Mouse (Mus musculus): Measurements from ENCODE around the gene Pole2. TPM values are rescaled to one million over a fixed set of nuclear protein-coding genes. Genes with fewer than 3 reads are reported as not detected.

Gene Pole2
- polyA plus RNA-seq, 1 experiment from 2014 or later, result 26.2 TPM

DNA sequence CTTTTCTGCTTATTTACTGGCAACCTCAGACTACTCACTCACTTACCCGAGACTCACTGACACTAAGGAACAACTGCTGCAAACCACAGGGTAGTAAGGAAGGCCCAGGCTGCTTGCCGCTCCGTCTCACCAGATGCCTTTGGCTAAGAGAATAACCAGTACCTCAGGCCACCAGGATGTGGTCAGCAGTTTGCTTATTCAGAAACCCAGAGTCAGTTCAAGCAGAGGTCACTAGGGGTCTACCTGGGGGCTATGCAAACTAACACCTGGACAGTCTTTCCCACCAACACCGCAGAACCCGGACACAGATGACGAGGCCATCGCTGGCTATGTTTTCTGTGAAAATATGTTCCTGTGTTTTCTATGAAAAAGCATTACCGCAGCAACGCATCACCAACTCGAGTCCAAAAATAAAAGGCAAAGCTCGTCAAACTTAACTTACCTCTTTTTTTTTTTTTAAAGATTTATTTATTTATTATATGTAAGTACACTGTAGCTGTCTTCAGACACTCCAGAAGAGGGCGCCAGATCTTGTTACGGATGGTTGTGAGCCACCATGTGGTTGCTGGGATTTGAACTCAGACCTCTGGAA is 14.7 kb downstream of the Pole2 start:
- Histone ChIP-seq H3K4me1 (ENCODE audit: insufficient read depth, low read length) (no peaks in the 10 kb centered on the region), H3K27me3 (ENCODE audit: insufficient read depth, low read length) (no peaks in the 10 kb centered on the region), H3K9ac (replicated peaks; ENCODE audit: low read length) (no peak overlapping the region), H3K4me3 (ENCODE audit: low read length) (no peak overlapping the region), H3K4me2 (replicated peaks; ENCODE audit: low read depth, low read length) (no peak overlapping the region), H3K9me3 (ENCODE audit: low read length) (no peaks in the 10 kb centered on the region), H3K36me3 (ENCODE audit: insufficient read depth, low read length) (peaks cover 56% of the 10 kb centered on the region), H3K27ac (ENCODE audit: low read length) (no peak overlapping the region)
- ATAC-seq (ENCODE audit: low FRiP score, low TSS enrichment), result no peak
- 93% methylated on average over 13 of the region's 13 CpGs for WGBS

- H3K4me1 ChIP-seq (ENCODE audit: insufficient read depth, low read length), result no peaks in the 10 kb centered on the region
- WGBS, result 72% methylated on average over 5 of the region's 5 CpGs
- H3K36me3 ChIP-seq (ENCODE audit: insufficient read depth, low read length), result peaks cover 52% of the 10 kb centered on the region
- ATAC-seq (ENCODE audit: low FRiP score, low TSS enrichment), result no peak
- H3K27me3 ChIP-seq (ENCODE audit: insufficient read depth, low read length), result no peaks in the 10 kb centered on the region
- no peak overlapping the region for H3K4me2 ChIP-seq (replicated peaks; ENCODE audit: low read depth, low read length)
- no peak overlapping the region for H3K9ac ChIP-seq (replicated peaks; ENCODE audit: low read length)
- H3K27ac ChIP-seq (ENCODE audit: low read length), result no peak overlapping the region
- H3K4me3 ChIP-seq (ENCODE audit: low read length), result no peak overlapping the region
- no peaks in the 10 kb centered on the region for H3K9me3 ChIP-seq (ENCODE audit: low read length)
Observed at GRCm38 (mm10) chr12:69211057-69211456, 16.9 kb downstream of the Pole2 start.

DNA sequence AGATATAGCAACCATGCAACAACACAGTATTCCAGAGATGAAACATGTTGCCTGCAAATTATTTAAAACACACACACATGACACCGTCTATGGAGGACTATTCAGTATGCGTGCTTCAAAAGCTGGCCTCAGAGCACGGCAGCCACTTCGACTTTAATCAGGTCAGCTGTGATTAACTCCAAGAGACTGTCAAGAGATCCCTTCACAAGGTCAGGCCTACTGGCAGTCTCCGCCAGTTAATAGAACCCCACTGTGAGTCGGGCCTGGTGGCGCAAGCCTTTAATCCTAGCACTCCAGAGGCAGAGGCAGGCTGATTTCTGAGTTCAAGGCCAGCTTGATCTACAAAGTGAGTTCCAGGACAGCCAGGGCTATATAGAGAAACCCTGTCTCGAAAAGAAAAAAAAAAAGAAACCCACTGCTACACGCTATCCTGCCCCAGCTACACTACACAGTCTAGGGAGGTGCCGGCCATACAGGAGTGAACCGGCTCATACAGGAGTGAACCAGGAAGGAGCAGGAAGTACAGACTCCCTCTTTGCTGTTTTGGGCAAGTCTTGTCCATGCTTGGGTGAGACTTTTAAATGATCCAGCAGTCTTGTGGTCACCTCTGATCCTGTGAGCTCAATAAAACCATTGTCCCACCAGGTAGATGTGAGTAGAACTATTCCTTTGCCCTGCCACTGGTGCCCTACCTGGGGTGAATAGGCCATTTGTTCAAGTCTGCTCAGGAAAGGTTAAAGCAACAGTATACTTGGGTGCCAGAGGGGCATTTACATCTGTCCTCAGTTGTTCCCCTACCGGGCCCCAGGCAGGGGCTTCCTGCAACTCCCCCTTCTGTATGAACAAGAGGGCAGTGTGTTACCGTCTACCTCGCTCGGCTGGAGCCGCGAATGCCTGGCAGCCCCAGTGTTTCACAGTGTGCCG is 17.7 kb downstream of the Pole2 start:
- Histone ChIP-seq H3K27ac (ENCODE audit: low read length) (no peak overlapping the region), H3K36me3 (ENCODE audit: insufficient read depth, low read length) (peaks cover 48% of the 10 kb centered on the region), H3K4me3 (ENCODE audit: low read length) (no peak overlapping the region), H3K9ac (replicated peaks; ENCODE audit: low read length) (no peak overlapping the region), H3K4me1 (ENCODE audit: insufficient read depth, low read length) (no peaks in the 10 kb centered on the region), H3K9me3 (ENCODE audit: low read length) (no peaks in the 10 kb centered on the region), H3K27me3 (ENCODE audit: insufficient read depth, low read length) (no peaks in the 10 kb centered on the region), H3K4me2 (replicated peaks; ENCODE audit: low read depth, low read length) (no peak overlapping the region)
- WGBS, result 88% methylated on average over 18 of the region's 18 CpGs
- ATAC-seq (ENCODE audit: low FRiP score, low TSS enrichment), result peak; percentile 68; the same call in 1 of the 2 replicates

DNA sequence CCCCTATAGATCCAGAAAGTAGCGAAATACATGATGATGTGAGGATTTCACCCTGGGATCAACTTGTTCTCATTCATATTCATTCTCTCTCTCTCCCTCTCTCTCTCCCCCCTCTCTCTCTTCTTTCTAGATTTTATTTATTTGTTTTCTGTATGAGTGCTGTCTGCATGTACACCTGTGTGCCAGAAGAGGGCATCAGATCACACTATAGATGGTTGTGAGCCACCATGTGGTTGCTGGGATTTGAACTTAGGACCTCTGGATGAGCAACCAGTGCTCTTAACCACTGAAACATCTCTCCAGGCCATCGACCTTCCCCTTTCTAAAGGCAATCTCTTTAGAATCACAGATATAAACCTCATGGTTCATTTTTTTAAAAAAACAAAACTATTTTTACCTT is 19.5 kb downstream of the Pole2 start:
- H3K36me3 ChIP-seq (ENCODE audit: insufficient read depth, low read length), result peaks cover 38% of the 10 kb centered on the region
- no peaks in the 10 kb centered on the region for H3K4me1 ChIP-seq (ENCODE audit: insufficient read depth, low read length)
- no peaks in the 10 kb centered on the region for H3K9me3 ChIP-seq (ENCODE audit: low read length)
- no peaks in the 10 kb centered on the region for H3K27me3 ChIP-seq (ENCODE audit: insufficient read depth, low read length)
- H3K4me3 ChIP-seq (ENCODE audit: low read length), result no peak overlapping the region
- ATAC-seq (ENCODE audit: low FRiP score, low TSS enrichment), result no peak
- no peak overlapping the region for H3K9ac ChIP-seq (replicated peaks; ENCODE audit: low read length)
- no peak overlapping the region for H3K4me2 ChIP-seq (replicated peaks; ENCODE audit: low read depth, low read length)
- WGBS, result 91% methylated on average over 2 of the region's 2 CpGs
- no peak overlapping the region for H3K27ac ChIP-seq (ENCODE audit: low read length)

DNA sequence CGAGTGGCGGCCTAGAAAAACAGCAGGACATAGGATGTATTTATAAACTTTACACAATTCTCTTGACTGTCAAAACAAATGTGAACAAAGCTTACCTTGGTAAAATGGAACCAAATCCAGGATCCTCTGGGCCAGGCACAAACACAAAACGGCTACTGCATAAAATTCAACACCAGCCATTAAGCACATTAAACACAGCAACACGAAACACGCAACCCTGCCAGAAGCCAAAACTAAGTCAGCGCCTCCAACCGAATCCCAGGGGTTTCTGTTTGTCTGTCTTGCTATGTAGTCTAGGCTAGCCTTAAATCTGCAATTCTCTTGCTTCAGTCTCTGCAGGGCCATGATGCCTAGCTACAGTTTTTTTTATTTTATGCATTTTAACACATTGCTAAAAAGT is 20.1 kb downstream of the Pole2 start:
- H3K4me3 ChIP-seq (ENCODE audit: low read length), result no peak overlapping the region
- H3K27me3 ChIP-seq (ENCODE audit: insufficient read depth, low read length), result no peaks in the 10 kb centered on the region
- no peaks in the 10 kb centered on the region for H3K9me3 ChIP-seq (ENCODE audit: low read length)
- no peak overlapping the region for H3K27ac ChIP-seq (ENCODE audit: low read length)
- H3K9ac ChIP-seq (replicated peaks; ENCODE audit: low read length), result no peak overlapping the region
- ATAC-seq (ENCODE audit: low FRiP score, low TSS enrichment), result no peak
- H3K4me1 ChIP-seq (ENCODE audit: insufficient read depth, low read length), result no peaks in the 10 kb centered on the region
- H3K36me3 ChIP-seq (ENCODE audit: insufficient read depth, low read length), result peaks cover 34% of the 10 kb centered on the region
- no peak overlapping the region for H3K4me2 ChIP-seq (replicated peaks; ENCODE audit: low read depth, low read length)
- WGBS, result 95% methylated on average over 7 of the region's 7 CpGs

DNA sequence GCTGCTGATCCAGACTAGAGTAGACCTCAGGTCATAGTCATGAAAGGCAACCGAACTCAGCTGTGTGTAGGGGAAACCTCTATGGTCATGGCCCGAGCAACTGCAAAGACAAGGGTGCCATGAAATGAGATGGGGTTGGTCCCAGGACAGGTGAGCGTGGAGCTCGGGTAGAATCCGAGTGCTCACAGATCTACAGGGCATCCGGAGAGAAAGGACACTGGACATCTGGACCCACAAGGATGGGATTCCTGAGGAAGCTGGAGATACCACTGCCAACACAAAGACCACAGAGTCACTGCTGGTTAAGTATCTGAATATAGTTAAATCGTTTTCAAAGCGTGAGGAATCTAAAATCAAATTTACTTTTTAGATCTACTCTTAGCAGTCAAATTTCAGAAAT is 20.6 kb downstream of the Pole2 start:
- WGBS, result 94% methylated on average over 8 of the region's 8 CpGs
- peaks cover 30% of the 10 kb centered on the region for H3K36me3 ChIP-seq (ENCODE audit: insufficient read depth, low read length)

DNA sequence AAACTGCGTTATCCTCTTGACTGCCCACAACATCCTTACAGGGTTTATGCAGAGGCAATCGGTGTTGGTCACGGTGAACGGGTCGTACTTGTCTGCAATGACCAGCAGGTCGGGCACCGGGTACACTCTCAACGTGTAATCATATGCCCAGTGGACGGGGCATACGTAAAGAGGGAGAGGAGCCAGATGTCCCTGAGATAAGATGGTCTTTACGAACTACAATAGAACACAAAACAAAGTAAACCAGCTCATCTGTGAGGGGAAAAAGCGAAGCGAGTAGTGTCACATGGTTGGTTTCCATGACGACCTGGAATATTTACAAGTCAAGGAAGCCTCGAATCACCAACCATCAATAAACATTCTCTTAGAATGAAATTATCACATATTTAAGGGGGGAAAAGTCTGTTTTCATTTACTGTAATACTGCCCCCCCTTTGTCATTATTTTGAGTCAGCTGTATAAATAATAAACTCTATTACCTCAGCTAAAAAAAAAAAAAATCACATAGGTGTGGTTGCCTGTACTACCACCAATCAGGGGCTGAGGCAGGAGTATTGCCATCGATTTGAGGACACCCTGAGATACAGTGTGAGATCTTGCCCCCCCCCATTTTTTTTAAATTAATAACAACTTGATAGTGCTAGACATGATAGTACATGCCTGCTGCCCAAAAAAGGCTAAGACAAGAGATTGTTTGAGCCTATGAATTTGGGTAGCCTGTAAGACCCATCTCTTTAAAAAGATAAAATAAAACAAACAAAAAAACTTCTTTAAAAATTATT is 23.8 kb downstream of the Pole2 start, which contains the start of gene Gm49384:
TSS of gene Gm49384 (minus strand) at position 216 of the 782 bp plus-strand sequence.
- Histone ChIP-seq H3K9ac (replicated peaks; ENCODE audit: low read length) (no peak within 1 kb of the TSS), H3K27me3 (ENCODE audit: insufficient read depth, low read length) (no peaks in the 10 kb centered on the region), H3K4me1 (ENCODE audit: insufficient read depth, low read length) (peaks cover under 1% of the 10 kb centered on the region; the same call in 1 of the 2 replicates), H3K27ac (ENCODE audit: low read length) (no peak within 1 kb of the TSS), H3K4me2 (replicated peaks; ENCODE audit: low read depth, low read length) (no peak within 1 kb of the TSS), H3K36me3 (ENCODE audit: insufficient read depth, low read length) (peaks cover 25% of the 10 kb centered on the region), H3K4me3 (ENCODE audit: low read length) (no peak within 1 kb of the TSS), H3K9me3 (ENCODE audit: low read length) (no peaks in the 10 kb centered on the region)
- no peak for ATAC-seq (ENCODE audit: low FRiP score, low TSS enrichment)
- WGBS, result 85% methylated on average over 16 of the region's 16 CpGs

More for the DNA sequence above, 20.6 kb downstream of the Pole2 start:
- no peaks in the 10 kb centered on the region for H3K4me1 ChIP-seq (ENCODE audit: insufficient read depth, low read length)
- no peak overlapping the region for H3K27ac ChIP-seq (ENCODE audit: low read length)
- H3K4me3 ChIP-seq (ENCODE audit: low read length), result no peak overlapping the region
- no peaks in the 10 kb centered on the region for H3K27me3 ChIP-seq (ENCODE audit: insufficient read depth, low read length)
- no peak for ATAC-seq (ENCODE audit: low FRiP score, low TSS enrichment)
- no peaks in the 10 kb centered on the region for H3K9me3 ChIP-seq (ENCODE audit: low read length)
- no peak overlapping the region for H3K9ac ChIP-seq (replicated peaks; ENCODE audit: low read length)
- no peak overlapping the region for H3K4me2 ChIP-seq (replicated peaks; ENCODE audit: low read depth, low read length)

- Histone ChIP-seq H3K9me3 (ENCODE audit: low read length) (no peaks in the 10 kb centered on the region), H3K4me1 (ENCODE audit: insufficient read depth, low read length) (peaks cover 21% of the 10 kb centered on the region), H3K27ac (ENCODE audit: low read length) (no peak overlapping the region), H3K4me2 (replicated peaks; ENCODE audit: low read depth, low read length) (no peak overlapping the region; the same call in 1 of the 2 replicates), H3K27me3 (ENCODE audit: insufficient read depth, low read length) (no peaks in the 10 kb centered on the region), H3K9ac (replicated peaks; ENCODE audit: low read length) (no peak overlapping the region), H3K4me3 (ENCODE audit: low read length) (no peak overlapping the region), H3K36me3 (ENCODE audit: insufficient read depth, low read length) (peaks cover 19% of the 10 kb centered on the region)
- ATAC-seq (ENCODE audit: low FRiP score, low TSS enrichment), result no peak
Observed at GRCm38 (mm10) chr12:69198985-69199384, 29.0 kb downstream of the Pole2 start.

- under 1% methylated on average over 18 of the region's 18 CpGs for WGBS
- Histone ChIP-seq H3K27ac (ENCODE audit: low read length) (peak within 1 kb of the TSS; percentile 90), H3K36me3 (ENCODE audit: insufficient read depth, low read length) (peaks cover 16% of the 10 kb centered on the region), H3K4me2 (replicated peaks; ENCODE audit: low read depth, low read length) (peak within 1 kb of the TSS; percentile 97), H3K9me3 (ENCODE audit: low read length) (no peaks in the 10 kb centered on the region), H3K4me3 (ENCODE audit: low read length) (peak within 1 kb of the TSS; percentile 95), H3K4me1 (ENCODE audit: insufficient read depth, low read length) (peaks cover 21% of the 10 kb centered on the region), H3K27me3 (ENCODE audit: insufficient read depth, low read length) (no peaks in the 10 kb centered on the region), H3K9ac (replicated peaks; ENCODE audit: low read length) (peak within 1 kb of the TSS; percentile 90)
- ATAC-seq (ENCODE audit: low FRiP score, low TSS enrichment), result peak; percentile 75
Observed at GRCm38 (mm10) chr12:69198164-69198535, 29.8 kb downstream of the Pole2 start, which contains the start of gene Dnaaf2. Gene Dnaaf2 (minus strand): TSS chr12:69198429.

Data from kidney, embryonic 16.5 days (tissue).